ENCODE assay signal across 8 mouse cellular contexts in the genomic region with DNA sequence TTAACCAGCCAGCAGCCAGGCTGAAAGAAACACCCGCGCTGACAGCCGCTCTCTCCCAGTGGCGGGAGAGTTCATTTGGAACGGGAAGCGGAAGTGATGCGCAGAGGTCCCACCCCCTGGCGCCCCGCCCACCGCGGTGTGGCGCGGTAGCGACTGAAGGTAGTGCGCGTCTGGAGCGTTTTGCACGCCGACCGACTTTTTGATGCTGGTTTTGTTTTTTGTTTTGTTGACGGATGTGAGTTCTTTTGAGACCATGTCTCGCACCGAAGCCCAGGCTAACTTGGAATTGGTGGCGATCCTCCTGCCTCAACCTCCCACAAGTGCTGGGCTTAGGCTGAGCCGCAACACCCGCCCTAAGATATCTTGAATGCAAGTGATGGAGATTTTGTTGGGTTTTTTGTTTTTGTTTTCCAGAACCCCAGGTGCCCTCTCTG. TPM values are rescaled to one million over a fixed set of nuclear protein-coding genes. Genes with fewer than 3 reads are reported as not detected.
DNase-seq lines count a peak whose midpoint lies in the region; ATAC-seq lines count a peak whose summit lies in the region.

A gene (minus strand): TSS at position 88 of the 434 bp plus-strand sequence.

- under 1% methylated on average over 26 of the region's 26 CpGs for WGBS in embryonic facial prominence, embryonic 11.5 days
- WGBS in limb, embryonic 12.5 days = under 1% methylated on average over 26 of the region's 26 CpGs
- WGBS in midbrain, embryonic 14.5 days = under 1% methylated on average over 26 of the region's 26 CpGs

- H3K4me3 ChIP-seq in embryonic facial prominence, embryonic 11.5 days (ENCODE audit: low read depth, low read length) = peak within 1 kb of the TSS; percentile 76
- peak within 1 kb of the TSS; percentile 66 for H3K4me3 ChIP-seq in limb, embryonic 12.5 days (replicated peaks)
- peak within 1 kb of the TSS; percentile 78 for H3K4me3 ChIP-seq in midbrain, embryonic 14.5 days (replicated peaks; ENCODE audit: low read depth, low read length)

- no peaks in the 10 kb centered on the region for H3K9me3 ChIP-seq in embryonic facial prominence, embryonic 11.5 days (replicated peaks; ENCODE audit: control insufficient read depth, low read length)
- H3K9me3 ChIP-seq in limb, embryonic 12.5 days = no peaks in the 10 kb centered on the region
- H3K9me3 ChIP-seq in midbrain, embryonic 14.5 days (ENCODE audit: control insufficient read depth, low read length) = no peaks in the 10 kb centered on the region

- no peaks in the 10 kb centered on the region for H3K27me3 ChIP-seq in embryonic facial prominence, embryonic 11.5 days (ENCODE audit: control insufficient read depth, insufficient read depth, low read length)
- H3K27me3 ChIP-seq in limb, embryonic 12.5 days = no peaks in the 10 kb centered on the region
- no peaks in the 10 kb centered on the region for H3K27me3 ChIP-seq in midbrain, embryonic 14.5 days (ENCODE audit: control insufficient read depth, insufficient read depth, low read length)

- no peaks in the 10 kb centered on the region for H3K36me3 ChIP-seq in embryonic facial prominence, embryonic 11.5 days (replicated peaks; ENCODE audit: control insufficient read depth, insufficient read depth, low read depth, low read length)
- peaks cover 29% of the 10 kb centered on the region for H3K36me3 ChIP-seq in limb, embryonic 12.5 days
- peaks cover 10% of the 10 kb centered on the region; the same call in 1 of the 2 replicates for H3K36me3 ChIP-seq in midbrain, embryonic 14.5 days (ENCODE audit: control insufficient read depth, insufficient read depth, low read length)

- H3K4me2 ChIP-seq in embryonic facial prominence, embryonic 11.5 days (ENCODE audit: low read depth, low read length) = peak within 1 kb of the TSS; percentile 88
- H3K4me2 ChIP-seq in limb, embryonic 12.5 days = peak within 1 kb of the TSS; percentile 84
- peak within 1 kb of the TSS; percentile 76 for H3K4me2 ChIP-seq in midbrain, embryonic 14.5 days (ENCODE audit: low read length)

- H3K4me1 ChIP-seq in embryonic facial prominence, embryonic 11.5 days (ENCODE audit: control insufficient read depth, insufficient read depth, low read length) = no peaks in the 10 kb centered on the region
- H3K4me1 ChIP-seq in limb, embryonic 12.5 days (replicated peaks) = peaks cover 4% of the 10 kb centered on the region; the same call in 1 of the 2 replicates
- H3K4me1 ChIP-seq in midbrain, embryonic 14.5 days (ENCODE audit: control insufficient read depth, insufficient read depth, low read length) = no peaks in the 10 kb centered on the region

- peak within 1 kb of the TSS; percentile 77 for H3K9ac ChIP-seq in embryonic facial prominence, embryonic 11.5 days (replicated peaks; ENCODE audit: low read length)
- H3K9ac ChIP-seq in limb, embryonic 12.5 days (replicated peaks) = peak within 1 kb of the TSS; percentile 63
- H3K9ac ChIP-seq in midbrain, embryonic 14.5 days (replicated peaks; ENCODE audit: low read length) = peak within 1 kb of the TSS; percentile 77

- H3K27ac ChIP-seq in embryonic facial prominence, embryonic 11.5 days (replicated peaks; ENCODE audit: low read depth, low read length) = no peak within 1 kb of the TSS; the same call in 1 of the 2 replicates
- peak within 1 kb of the TSS; percentile 81 for H3K27ac ChIP-seq in limb, embryonic 12.5 days
- peak within 1 kb of the TSS; percentile 93 for H3K27ac ChIP-seq in midbrain, embryonic 14.5 days (replicated peaks; ENCODE audit: low read depth, low read length)

- peak; percentile 84 for DNase-seq in 3T3-L1 (ENCODE audit: low read depth, low spot score)
- DNase-seq in adrenal gland, postnatal 25 days = peak; percentile 93
- peak; percentile 93 for DNase-seq in embryonic facial prominence, embryonic 11.5 days (ENCODE audit: low spot score)
- DNase-seq in heart, adult 11 months = peak; percentile 98
- DNase-seq in kidney, adult 18-20 months = peak; percentile 90
- peak; percentile 96 for DNase-seq in midbrain, embryonic 14.5 days
- peak; percentile 85 for DNase-seq in spleen, adult 12 weeks (ENCODE audit: low spot score)

- ATAC-seq in embryonic facial prominence, embryonic 11.5 days (replicated peaks; ENCODE audit: insufficient number of reproducible peaks, low FRiP score, low TSS enrichment, low read depth) = peak; percentile 86
- peak; percentile 86 for ATAC-seq in limb, embryonic 12.5 days (ENCODE audit: insufficient number of reproducible peaks, insufficient read depth, low FRiP score, low TSS enrichment, low read depth)
- ATAC-seq in midbrain, embryonic 14.5 days (ENCODE audit: low FRiP score, low TSS enrichment) = peak; percentile 93

RNA-seq across cellular contexts. Expression of the gene that starts here (rescaled TPM):
- 7.4 and 8.0 TPM in 2 replicates for total RNA-seq in adrenal gland, postnatal 25 days (2021)
- polyA plus RNA-seq in embryonic facial prominence, embryonic 11.5 days (2014; fragmentation: Nextera tagmentation; extraction: Ambion mirVana) = 54.6 and 56.3 TPM in 2 replicates
- 45.9 and 47.4 TPM in 2 replicates for polyA plus RNA-seq in limb, embryonic 12.5 days (2016; fragmentation: Nextera tagmentation; extraction: Ambion mirVana)
- polyA plus RNA-seq in midbrain, embryonic 14.5 days (2014; fragmentation: Nextera tagmentation; extraction: Ambion mirVana) = 22.5 and 25.4 TPM in 2 replicates
